Mouse (Mus musculus) heart, postnatal 10 days (tissue): ENCODE measurements around the gene Cenpu. TPM values are rescaled to one million over a fixed set of nuclear protein-coding genes. Genes with fewer than 3 reads are reported as not detected.

Experiments used
- DNase-seq, 2 experiments: peaks; one replicate each; pipeline ENCODE4 v3.0.0; 2021
- intact Hi-C: fragments of 180-260 bp; cut with DNase I; formaldehyde crosslinking; loops from one replicate; pipeline ENCODE4 v1.15.1; 2025
- total RNA-seq, 2 experiments: library from RNA; stranded (reverse); gene quantifications; 2 replicates each; pipeline ENCODE4 v1.2.3; 2021

Cenpu gene
- total RNA-seq, 2 experiments from 2014 or later, result 3.0 to 4.6 TPM

- no peak for DNase-seq
- intact Hi-C loops, result no loop called here
Measured at GRCm38 (mm10) chr8:46627881-46628280, 76.1 kb downstream of the Cenpu start.

GRCm38 (mm10) chr8:46628645-46629044, 76.8 kb downstream of the Cenpu start:
- intact Hi-C loops, result no loop called here
- DNase-seq, result no peak

Other genes with a start within 250 kb of the Cenpu start
- 100 to 1,000 TPM; 855 to 861 TPM for gene Acsl1, start 81.0 kb upstream of the Cenpu start, total RNA-seq
- gene Primpol, start 65.2 kb downstream of the Cenpu start, total RNA-seq, result 1 to 10 TPM; 3.7 to 6.5 TPM
- gene Casp3, start 65.3 kb downstream of the Cenpu start, total RNA-seq, result 10 to 100 TPM; 15.8 to 18.7 TPM
- 10 to 100 TPM; 38.2 to 47.6 TPM for gene Irf2, start 187.7 kb downstream of the Cenpu start, total RNA-seq